Mouse (Mus musculus): ENCODE results near the gene Shroom3. TPM values are rescaled to one million over a fixed set of nuclear protein-coding genes. Genes with fewer than 3 reads are reported as not detected.

The Shroom3 gene
- polyA plus RNA-seq, 1 experiment from 2014 or later: 3.8 TPM

GRCm38 (mm10) chr5:92767194-92767777 is 84.1 kb downstream of the Shroom3 start:
- Histone ChIP-seq H3K27me3 (ENCODE audit: control insufficient read depth, insufficient read depth, low read length) (no peaks in the 10 kb centered on the region), H3K36me3 (ENCODE audit: control insufficient read depth, insufficient read depth, low read length) (no peaks in the 10 kb centered on the region), H3K4me1 (ENCODE audit: control insufficient read depth, insufficient read depth, low read length) (no peaks in the 10 kb centered on the region), H3K4me2 (ENCODE audit: low read depth, severe bottlenecking) (no peak overlapping the region), H3K9me3 (ENCODE audit: control insufficient read depth, low read length) (no peaks in the 10 kb centered on the region; the same call in 1 of the 2 replicates), H3K27ac (replicated peaks; ENCODE audit: low read depth, low read length) (no peak overlapping the region), H3K9ac (ENCODE audit: low read length) (no peak overlapping the region), H3K4me3 (ENCODE audit: low read depth, low read length) (no peak overlapping the region)
- ATAC-seq (ENCODE audit: insufficient number of reproducible peaks, low FRiP score, low TSS enrichment, low read depth): no peak
- WGBS: 52% methylated on average over 7 of the region's 7 CpGs
- DNase-seq (ENCODE audit: low spot score): no peak

- no peaks in the 10 kb centered on the region for H3K4me1 ChIP-seq (ENCODE audit: control insufficient read depth, insufficient read depth, low read length)
- no peaks in the 10 kb centered on the region for H3K27me3 ChIP-seq (ENCODE audit: control insufficient read depth, insufficient read depth, low read length)
- no peak overlapping the region for H3K4me3 ChIP-seq (ENCODE audit: low read depth, low read length)
- no peaks in the 10 kb centered on the region for H3K36me3 ChIP-seq (ENCODE audit: control insufficient read depth, insufficient read depth, low read length)
- WGBS: 64% methylated on average over 6 of the region's 6 CpGs
- H3K9me3 ChIP-seq (ENCODE audit: control insufficient read depth, low read length): no peaks in the 10 kb centered on the region; the same call in 1 of the 2 replicates
- ATAC-seq (ENCODE audit: insufficient number of reproducible peaks, low FRiP score, low TSS enrichment, low read depth) (no peak), DNase-seq (ENCODE audit: low spot score) (no peak)
- no peak overlapping the region for H3K4me2 ChIP-seq (ENCODE audit: low read depth, severe bottlenecking)
- no peak overlapping the region for H3K9ac ChIP-seq (ENCODE audit: low read length)
- no peak overlapping the region for H3K27ac ChIP-seq (replicated peaks; ENCODE audit: low read depth, low read length)
These were observed 84.6 kb downstream of the Shroom3 start for GRCm38 (mm10) chr5:92767857-92768291.

GRCm38 (mm10) chr5:92773821-92774220 is 90.6 kb downstream of the Shroom3 start:
- no peak overlapping the region for H3K4me3 ChIP-seq (ENCODE audit: low read depth, low read length)
- H3K27me3 ChIP-seq (ENCODE audit: control insufficient read depth, insufficient read depth, low read length): no peaks in the 10 kb centered on the region
- no peak for ATAC-seq (ENCODE audit: insufficient number of reproducible peaks, low FRiP score, low TSS enrichment, low read depth)
- H3K4me2 ChIP-seq (ENCODE audit: low read depth, severe bottlenecking): no peak overlapping the region
- no peak for DNase-seq (ENCODE audit: low spot score)
- H3K4me1 ChIP-seq (ENCODE audit: control insufficient read depth, insufficient read depth, low read length): no peaks in the 10 kb centered on the region
- WGBS: 61% methylated on average over 3 of the region's 3 CpGs
- H3K36me3 ChIP-seq (ENCODE audit: control insufficient read depth, insufficient read depth, low read length): no peaks in the 10 kb centered on the region
- H3K9me3 ChIP-seq (ENCODE audit: control insufficient read depth, low read length): no peaks in the 10 kb centered on the region; the same call in 1 of the 2 replicates
- H3K27ac ChIP-seq (replicated peaks; ENCODE audit: low read depth, low read length): no peak overlapping the region
- no peak overlapping the region for H3K9ac ChIP-seq (ENCODE audit: low read length)

- Histone ChIP-seq H3K27ac (replicated peaks; ENCODE audit: low read depth, low read length) (no peak overlapping the region), H3K9ac (ENCODE audit: low read length) (no peak overlapping the region)
These were observed 91.2 kb downstream of the Shroom3 start for GRCm38 (mm10) chr5:92774419-92774818.

GRCm38 (mm10) chr5:92774893-92775292 is 91.7 kb downstream of the Shroom3 start:
- H3K27me3 ChIP-seq (ENCODE audit: control insufficient read depth, insufficient read depth, low read length): no peaks in the 10 kb centered on the region
- H3K4me2 ChIP-seq (ENCODE audit: low read depth, severe bottlenecking): no peak overlapping the region
- WGBS: 94% methylated on average over 3 of the region's 3 CpGs
- H3K36me3 ChIP-seq (ENCODE audit: control insufficient read depth, insufficient read depth, low read length): no peaks in the 10 kb centered on the region
- ATAC-seq (ENCODE audit: insufficient number of reproducible peaks, low FRiP score, low TSS enrichment, low read depth) (no peak), DNase-seq (ENCODE audit: low spot score) (no peak)
- H3K4me1 ChIP-seq (ENCODE audit: control insufficient read depth, insufficient read depth, low read length): no peaks in the 10 kb centered on the region
- no peak overlapping the region for H3K27ac ChIP-seq (replicated peaks; ENCODE audit: low read depth, low read length)
- no peak overlapping the region for H3K9ac ChIP-seq (ENCODE audit: low read length)
- no peak overlapping the region for H3K4me3 ChIP-seq (ENCODE audit: low read depth, low read length)
- no peaks in the 10 kb centered on the region for H3K9me3 ChIP-seq (ENCODE audit: control insufficient read depth, low read length)

More at GRCm38 (mm10) chr5:92774419-92774818, 91.2 kb downstream of the Shroom3 start:
- Histone ChIP-seq H3K4me3 (ENCODE audit: low read depth, low read length) (no peak overlapping the region), H3K36me3 (ENCODE audit: control insufficient read depth, insufficient read depth, low read length) (no peaks in the 10 kb centered on the region), H3K27me3 (ENCODE audit: control insufficient read depth, insufficient read depth, low read length) (no peaks in the 10 kb centered on the region), H3K4me1 (ENCODE audit: control insufficient read depth, insufficient read depth, low read length) (no peaks in the 10 kb centered on the region), H3K9me3 (ENCODE audit: control insufficient read depth, low read length) (no peaks in the 10 kb centered on the region; the same call in 1 of the 2 replicates), H3K4me2 (ENCODE audit: low read depth, severe bottlenecking) (no peak overlapping the region)
- 63% methylated on average over 2 of the region's 2 CpGs for WGBS
- DNase-seq (ENCODE audit: low spot score) (no peak), ATAC-seq (ENCODE audit: insufficient number of reproducible peaks, low FRiP score, low TSS enrichment, low read depth) (no peak)

GRCm38 (mm10) chr5:92778395-92778794 is 95.2 kb downstream of the Shroom3 start:
- DNase-seq (ENCODE audit: low spot score): no peak

GRCm38 (mm10) chr5:92781082-92781481 is 97.8 kb downstream of the Shroom3 start:
- H3K27ac ChIP-seq (replicated peaks; ENCODE audit: low read depth, low read length): no peak overlapping the region
- no peaks in the 10 kb centered on the region for H3K9me3 ChIP-seq (ENCODE audit: control insufficient read depth, low read length)
- H3K4me1 ChIP-seq (ENCODE audit: control insufficient read depth, insufficient read depth, low read length): no peaks in the 10 kb centered on the region
- no peaks in the 10 kb centered on the region for H3K36me3 ChIP-seq (ENCODE audit: control insufficient read depth, insufficient read depth, low read length)
- DNase-seq (ENCODE audit: low spot score): no peak
- H3K4me2 ChIP-seq (ENCODE audit: low read depth, severe bottlenecking): no peak overlapping the region
- H3K27me3 ChIP-seq (ENCODE audit: control insufficient read depth, insufficient read depth, low read length): no peaks in the 10 kb centered on the region
- H3K4me3 ChIP-seq (ENCODE audit: low read depth, low read length): no peak overlapping the region
- ATAC-seq (ENCODE audit: insufficient number of reproducible peaks, low FRiP score, low TSS enrichment, low read depth): no peak
- no peak overlapping the region for H3K9ac ChIP-seq (ENCODE audit: low read length)

More at GRCm38 (mm10) chr5:92778395-92778794, 95.2 kb downstream of the Shroom3 start:
- H3K36me3 ChIP-seq (ENCODE audit: control insufficient read depth, insufficient read depth, low read length): no peaks in the 10 kb centered on the region
- H3K9ac ChIP-seq (ENCODE audit: low read length): no peak overlapping the region
- ATAC-seq (ENCODE audit: insufficient number of reproducible peaks, low FRiP score, low TSS enrichment, low read depth): no peak
- no peaks in the 10 kb centered on the region for H3K4me1 ChIP-seq (ENCODE audit: control insufficient read depth, insufficient read depth, low read length)
- no peaks in the 10 kb centered on the region for H3K27me3 ChIP-seq (ENCODE audit: control insufficient read depth, insufficient read depth, low read length)
- no peaks in the 10 kb centered on the region for H3K9me3 ChIP-seq (ENCODE audit: control insufficient read depth, low read length)
- H3K27ac ChIP-seq (replicated peaks; ENCODE audit: low read depth, low read length): no peak overlapping the region
- H3K4me3 ChIP-seq (ENCODE audit: low read depth, low read length): no peak overlapping the region
- 79% methylated on average over 8 of the region's 8 CpGs for WGBS
- H3K4me2 ChIP-seq (ENCODE audit: low read depth, severe bottlenecking): no peak overlapping the region

- Histone ChIP-seq H3K9me3 (ENCODE audit: control insufficient read depth, low read length) (no peaks in the 10 kb centered on the region), H3K27ac (replicated peaks; ENCODE audit: low read depth, low read length) (no peak overlapping the region), H3K9ac (ENCODE audit: low read length) (no peak overlapping the region), H3K4me3 (ENCODE audit: low read depth, low read length) (no peak overlapping the region), H3K27me3 (ENCODE audit: control insufficient read depth, insufficient read depth, low read length) (no peaks in the 10 kb centered on the region), H3K36me3 (ENCODE audit: control insufficient read depth, insufficient read depth, low read length) (no peaks in the 10 kb centered on the region), H3K4me1 (ENCODE audit: control insufficient read depth, insufficient read depth, low read length) (no peaks in the 10 kb centered on the region), H3K4me2 (ENCODE audit: low read depth, severe bottlenecking) (no peak overlapping the region)
- DNase-seq (ENCODE audit: low spot score) (no peak), ATAC-seq (ENCODE audit: insufficient number of reproducible peaks, low FRiP score, low TSS enrichment, low read depth) (no peak)
- 38% methylated on average over 6 of the region's 6 CpGs for WGBS
These were observed 101.0 kb downstream of the Shroom3 start for GRCm38 (mm10) chr5:92784037-92784860.
